Mouse (Mus musculus) natural killer cell, adult 2 months (primary cell): ENCODE measurements around the gene Klk4.

Experiments used
- DNase-seq, 2 experiments: peaks; one replicate each; pipeline ENCODE4 v3.0.0; 2022; ENCODE audit warnings: low spot score in 2 of 2

The Klk4 gene

DNA sequence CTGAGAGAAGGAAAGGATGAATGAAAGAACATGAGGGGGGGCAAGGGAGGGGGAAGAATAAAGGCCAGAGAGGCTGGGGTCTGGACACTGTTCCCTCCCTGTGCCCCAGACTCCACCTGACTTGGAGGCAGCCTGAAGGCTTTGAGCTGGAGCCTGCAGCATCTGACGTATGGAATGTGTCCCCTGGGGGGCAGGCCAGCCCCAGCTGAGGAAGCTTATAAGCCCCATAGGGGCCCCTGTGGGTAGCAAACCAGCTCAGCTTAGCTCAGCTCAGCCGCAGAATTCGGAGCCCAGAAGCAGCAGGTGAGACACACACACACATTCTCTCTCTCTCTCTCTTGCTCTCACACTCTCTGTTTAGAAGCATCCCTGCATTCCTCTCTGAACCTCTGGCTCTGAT lies at the start of gene Klk4:
Gene Klk4 (plus strand): TSS at position 249 of the 400 bp plus-strand sequence.
- DNase-seq, result no peak

DNA sequence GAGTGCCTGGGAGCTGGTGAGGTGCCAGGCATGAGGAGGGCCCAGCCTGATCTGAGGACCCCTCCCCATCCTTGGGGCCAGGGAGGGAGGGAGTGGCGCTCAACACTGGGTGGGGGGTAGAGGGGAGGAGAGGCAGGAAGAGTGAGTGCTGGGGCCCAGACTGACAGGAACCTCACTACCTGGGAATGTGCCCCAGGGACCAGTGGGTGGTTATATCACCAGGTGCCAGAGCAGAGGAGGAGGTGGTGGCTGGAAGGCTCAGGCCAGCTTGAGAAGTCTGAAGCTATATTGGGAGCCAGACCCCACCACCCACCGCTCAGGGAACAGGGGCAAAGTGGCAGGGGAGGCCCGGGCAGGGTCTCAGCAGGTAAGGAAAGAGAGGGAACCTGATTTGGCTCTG lies 39.3 kb upstream of the Klk4 start, which contains the start of gene Klk5:
Gene Klk5 (plus strand): TSS at position 271 of the 400 bp plus-strand sequence.
- DNase-seq, result no peak

DNA sequence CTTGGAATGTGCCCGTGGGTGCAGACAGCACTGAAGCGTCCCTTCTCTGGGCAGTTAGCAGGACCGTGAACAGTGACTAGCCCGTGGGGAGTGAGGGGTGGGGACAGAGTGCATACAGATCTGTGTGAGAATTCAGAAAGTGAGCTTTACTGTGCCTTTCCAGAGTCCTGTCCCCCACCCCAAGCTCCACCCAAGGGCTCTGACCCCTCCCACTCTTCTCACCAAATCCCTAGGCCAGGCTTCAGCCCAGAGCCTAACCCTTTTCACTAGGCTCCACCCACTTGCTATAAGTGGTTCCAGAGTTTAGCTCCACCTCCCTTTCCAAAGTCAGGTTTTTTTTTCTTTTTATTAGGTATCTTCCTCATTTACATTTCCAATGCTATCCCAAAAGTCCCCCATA lies 37.2 kb upstream of the Klk4 start:
- no peak for DNase-seq

DNA sequence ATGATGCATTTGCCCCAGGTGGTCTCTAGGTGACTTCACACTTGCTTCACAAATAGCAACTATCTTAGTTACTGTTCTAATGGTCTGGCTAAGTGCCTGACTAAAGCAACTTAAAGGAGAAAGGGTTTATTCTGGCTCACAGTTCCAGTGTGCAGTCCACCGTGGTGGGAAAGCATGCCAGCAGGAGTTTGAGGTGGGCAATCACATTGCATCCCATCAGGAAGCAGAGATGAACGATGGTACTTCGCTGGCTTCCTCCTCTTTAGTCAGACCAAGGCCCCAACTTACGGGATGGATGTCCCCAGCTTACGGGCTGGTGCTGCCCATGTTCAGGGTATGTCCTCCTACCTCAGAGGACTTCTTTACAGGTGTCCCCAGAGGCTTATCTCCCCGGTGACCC lies 29.3 kb upstream of the Klk4 start:
- no peak for DNase-seq

DNA sequence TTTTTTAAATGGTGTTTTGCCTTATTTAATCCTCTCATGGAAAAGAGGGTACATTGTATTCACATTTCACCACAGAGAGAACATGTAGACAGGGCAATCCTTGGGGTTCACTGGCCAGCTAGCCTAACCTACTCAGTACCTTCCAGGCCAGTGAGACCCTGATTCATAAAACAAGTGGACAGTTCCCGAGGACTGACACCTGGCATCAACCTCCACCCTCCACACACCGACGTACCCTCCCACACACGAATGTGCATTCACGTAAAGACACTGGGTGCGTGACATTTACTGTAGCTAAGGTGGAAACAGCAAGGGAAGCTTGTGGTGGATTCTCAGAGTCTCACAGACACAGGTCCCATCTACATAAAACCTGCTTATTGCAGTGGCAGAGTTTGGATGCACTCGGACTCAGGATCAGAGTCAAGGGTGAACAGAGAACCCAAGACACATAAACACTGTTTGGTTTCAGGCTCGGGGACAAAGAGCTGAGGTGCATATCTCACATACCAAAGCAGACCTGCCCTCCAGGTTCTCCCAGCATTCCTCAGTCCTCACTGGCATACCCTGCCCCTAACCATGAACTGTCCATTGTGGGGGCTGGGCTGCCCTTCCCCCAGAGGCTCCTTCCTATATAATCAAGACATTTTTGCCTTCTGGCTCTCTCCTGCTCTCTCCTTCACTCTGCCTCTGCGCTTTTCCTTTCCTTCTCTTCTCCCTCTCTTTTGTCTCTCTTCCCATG lies 26.1 kb upstream of the Klk4 start:
- no peak for DNase-seq

DNA sequence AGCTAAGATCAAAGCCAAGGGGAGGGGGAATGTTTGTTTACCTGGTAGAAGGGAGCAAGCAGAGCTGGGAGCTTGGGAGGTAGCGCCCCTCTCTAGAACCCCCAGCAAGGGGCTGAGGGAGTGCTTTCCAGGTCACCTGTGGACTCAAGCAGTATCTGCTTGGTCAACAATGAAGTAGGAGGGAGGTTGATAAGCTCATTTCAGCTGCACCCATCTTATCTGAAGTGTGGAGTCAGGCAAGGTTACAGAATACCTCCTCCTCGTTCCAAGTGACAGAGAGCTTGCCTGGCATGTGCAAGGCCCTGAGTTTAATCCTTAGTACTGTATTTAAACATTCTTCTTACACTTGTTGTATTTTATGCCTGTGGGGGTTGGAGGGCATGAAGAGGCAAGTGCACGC lies 25.3 kb upstream of the Klk4 start:
- DNase-seq, result no peak

DNA sequence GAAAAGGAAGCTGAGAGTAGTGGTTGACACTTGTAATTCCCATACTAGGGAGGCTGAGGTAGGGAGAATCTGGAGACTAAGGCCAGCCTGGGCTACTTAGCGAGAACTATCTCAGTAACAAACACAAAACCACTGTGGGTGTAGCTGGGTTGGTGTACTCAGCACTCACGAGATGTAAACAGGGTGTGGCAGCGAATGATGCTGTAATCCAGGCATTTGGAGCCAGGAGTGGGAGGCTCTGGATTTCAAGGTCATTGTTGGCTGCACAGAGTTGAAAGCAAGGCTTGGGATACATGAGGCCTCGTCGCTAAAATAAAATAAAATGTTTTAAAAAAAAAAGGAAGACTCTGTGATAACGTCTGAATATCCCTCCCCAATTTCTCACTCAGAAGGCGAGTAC lies 24.7 kb upstream of the Klk4 start:
- DNase-seq, result no peak

DNA sequence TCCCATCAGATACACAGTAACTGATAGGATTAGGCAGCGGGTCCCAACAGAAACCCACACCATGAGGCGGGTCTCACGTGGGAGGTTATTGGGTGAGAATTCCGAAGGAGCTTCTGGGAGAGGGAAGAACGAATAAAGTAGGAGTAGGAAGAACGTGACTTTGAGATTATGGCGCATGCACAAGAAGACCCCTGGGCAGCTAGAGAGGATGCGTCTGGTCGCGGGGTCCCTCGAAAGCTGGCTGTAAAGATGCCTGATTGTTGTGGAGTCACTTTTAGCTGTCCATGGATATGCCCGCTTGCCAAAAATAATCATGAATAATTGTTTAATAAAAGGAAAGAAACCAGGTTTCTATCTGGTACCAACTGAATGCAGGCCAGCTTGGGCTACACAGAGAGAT lies 23.5 kb upstream of the Klk4 start:
- no peak for DNase-seq

DNA sequence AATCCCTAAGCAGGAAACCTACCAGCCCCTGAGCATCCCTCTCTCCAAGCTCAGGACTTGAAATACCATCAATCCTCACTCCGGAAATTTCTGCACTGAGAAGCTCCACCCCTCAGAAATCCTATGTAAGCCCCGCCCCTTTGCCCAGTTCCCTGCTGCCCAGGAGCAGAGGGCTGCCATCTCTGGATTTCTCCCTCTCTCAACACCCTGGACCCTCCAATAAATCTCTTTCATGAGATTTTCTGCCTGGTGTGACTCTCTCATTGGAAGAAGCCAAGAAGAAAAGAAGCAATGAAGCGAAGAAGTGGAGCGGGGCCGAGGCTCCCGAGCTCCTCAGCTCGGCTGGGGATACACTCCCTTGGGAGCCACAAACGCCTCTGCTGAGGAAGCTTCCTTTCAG lies 20.5 kb upstream of the Klk4 start:
- no peak for DNase-seq

DNA sequence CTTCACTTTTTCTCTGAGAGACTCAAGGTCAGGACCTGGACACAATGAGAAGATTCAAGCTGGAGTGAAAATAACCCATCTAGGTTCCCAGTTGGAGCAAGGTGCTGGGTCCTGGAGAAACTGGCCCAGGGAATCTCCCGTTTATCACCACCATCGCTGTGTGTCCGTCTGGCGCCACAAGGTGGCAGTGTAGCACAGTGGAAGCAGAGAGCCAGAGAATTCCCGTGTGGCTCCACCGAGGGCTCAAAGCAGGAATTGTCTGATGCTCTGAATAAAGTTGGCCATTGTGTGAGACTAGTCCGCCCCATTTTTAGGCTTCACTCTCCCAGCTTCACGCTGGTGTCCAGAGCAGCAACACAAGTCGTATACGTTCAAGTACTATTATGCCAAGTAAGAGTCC lies 7.7 kb upstream of the Klk4 start:
- no peak for DNase-seq

DNA sequence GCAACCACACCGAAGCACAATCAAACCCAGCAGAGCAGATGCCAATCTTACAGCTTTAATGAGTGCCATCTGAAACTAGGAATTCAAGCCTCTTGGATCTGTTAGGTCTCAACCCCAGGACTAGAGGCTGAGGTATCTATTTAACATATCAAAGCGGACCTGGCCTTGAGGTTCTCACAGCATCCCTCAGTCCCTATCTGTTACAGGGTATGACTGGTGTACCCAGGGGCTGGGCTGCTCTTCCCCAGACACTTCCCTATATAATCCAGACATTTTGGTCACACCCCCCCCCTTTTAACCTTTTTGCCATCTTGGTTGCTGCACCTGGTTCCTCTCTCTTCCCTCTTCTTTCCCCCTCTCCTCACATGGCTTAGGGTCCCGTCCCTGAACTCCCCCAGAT lies 7.3 kb upstream of the Klk4 start:
- DNase-seq, result no peak

DNA sequence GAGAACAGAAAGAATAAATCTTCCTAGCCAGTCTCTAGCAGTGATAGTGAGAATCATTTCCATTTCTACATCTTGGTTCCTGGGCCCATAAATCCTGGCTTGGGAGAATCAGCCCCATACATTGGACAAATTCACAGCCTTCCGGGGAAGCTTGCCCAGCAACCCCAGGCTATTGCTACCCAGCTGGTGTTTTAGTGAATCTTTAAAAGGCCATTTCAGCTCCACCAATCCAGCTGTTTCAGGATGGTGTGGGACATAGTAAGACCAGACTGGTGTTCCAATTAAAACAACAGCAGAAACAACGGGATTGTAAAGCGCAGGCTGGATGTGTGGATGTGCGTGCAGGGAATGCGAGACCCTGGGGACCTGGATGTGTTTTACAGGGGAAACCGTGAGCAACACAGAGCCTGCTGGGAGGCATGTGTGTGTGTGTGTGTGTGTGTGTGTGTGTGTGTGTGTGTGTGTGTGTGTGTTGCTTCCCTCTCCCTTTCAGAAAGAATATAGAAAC lies 6.0 kb upstream of the Klk4 start:
- DNase-seq, result no peak

DNA sequence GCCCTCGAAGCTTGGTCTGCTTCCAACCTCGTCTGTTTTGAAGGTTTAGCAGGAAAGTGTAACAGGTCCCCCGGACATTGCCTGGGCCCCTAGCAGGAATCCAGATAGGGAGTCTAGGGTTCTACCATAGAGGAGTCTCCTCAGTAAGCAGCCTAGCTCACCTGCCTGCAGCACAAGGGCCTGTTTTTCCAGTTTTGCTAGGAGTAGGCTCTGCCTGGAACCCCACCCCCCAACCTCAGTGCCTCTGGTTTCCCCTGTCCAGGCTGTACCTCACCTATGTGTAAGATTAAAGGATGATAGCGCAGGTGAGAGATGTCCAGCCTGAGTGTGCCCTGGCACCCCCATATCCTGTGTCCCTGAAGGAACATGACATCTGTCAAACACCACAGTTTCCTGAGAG lies 4.5 kb upstream of the Klk4 start:
- DNase-seq, result no peak

DNA sequence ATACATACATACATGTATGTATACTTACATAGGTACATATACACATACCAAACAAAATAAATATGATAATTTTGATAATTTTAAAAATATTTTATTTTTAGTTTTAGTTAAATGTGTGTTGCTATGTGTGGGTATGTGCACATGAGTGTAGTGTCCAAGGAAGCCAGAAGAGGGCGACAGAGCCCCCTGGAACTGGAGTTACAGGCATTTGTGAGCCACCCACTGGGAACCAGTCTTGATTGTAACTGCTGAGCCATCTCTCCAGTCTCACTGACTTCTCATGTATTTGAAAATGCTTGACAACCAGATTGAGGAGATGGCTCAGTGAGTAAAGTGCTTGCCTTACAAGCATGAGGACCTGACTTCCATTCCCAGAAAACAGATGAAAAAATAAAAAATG lies 2.7 kb upstream of the Klk4 start:
- no peak for DNase-seq

DNA sequence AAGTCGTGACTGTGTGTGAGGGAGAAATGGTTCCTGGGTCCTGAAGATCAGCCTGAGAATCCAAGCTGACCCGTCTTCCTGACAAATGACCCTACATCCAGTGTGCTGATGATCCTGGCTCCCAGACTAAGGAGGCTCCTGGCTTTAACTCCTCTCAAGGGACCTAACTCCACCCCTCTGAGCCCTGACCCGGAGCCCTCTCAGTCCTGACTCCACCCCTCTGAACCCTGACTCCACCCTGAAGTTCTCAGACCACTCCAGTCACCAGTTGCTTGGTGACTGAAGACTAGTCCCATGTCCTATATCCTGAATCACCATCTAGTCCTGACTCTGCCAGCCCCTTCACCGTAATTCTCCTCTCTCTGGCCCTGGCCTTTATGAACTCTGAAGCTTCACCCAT lies 1.4 kb downstream of the Klk4 start:
- DNase-seq, result no peak

DNA sequence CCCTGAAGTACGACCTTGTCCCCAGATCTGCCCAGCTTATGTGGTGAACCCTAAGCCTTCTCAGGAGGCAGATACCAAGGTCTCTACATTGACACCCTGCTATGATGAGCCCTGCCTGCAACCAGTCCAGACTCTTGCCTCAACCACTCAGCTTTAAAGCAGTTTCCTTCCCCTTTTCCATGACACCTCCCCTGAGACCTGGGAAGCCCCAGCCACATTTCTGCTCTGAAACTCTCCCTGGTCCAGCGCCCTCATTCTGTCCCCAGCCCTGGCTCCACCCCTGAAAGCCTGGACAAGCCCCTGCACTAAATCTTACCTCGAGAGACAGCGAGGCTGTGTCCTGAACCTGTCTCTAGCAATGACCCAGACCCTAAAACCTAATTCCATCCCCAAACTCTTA lies 1.9 kb downstream of the Klk4 start:
- no peak for DNase-seq

DNA sequence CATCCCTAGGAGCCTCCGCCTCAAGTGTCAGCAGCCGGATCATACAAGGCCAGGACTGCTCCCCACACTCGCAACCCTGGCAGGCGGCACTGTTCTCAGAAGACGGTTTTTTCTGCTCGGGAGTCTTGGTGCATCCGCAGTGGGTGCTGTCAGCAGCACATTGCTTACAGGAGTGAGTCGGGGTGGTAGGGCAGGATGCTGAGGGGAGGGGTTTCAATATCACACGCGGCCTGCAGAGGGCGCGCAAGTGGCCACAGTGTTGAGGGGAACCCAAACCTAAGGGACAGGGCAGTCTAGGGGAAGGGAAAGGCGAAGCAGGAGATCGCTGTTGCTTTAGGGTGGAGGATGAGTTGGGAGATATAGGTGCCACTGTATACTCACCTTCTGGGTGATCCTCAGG lies 2.6 kb downstream of the Klk4 start:
- peak in 1 of 2 experiments; percentile 10 for DNase-seq

DNA sequence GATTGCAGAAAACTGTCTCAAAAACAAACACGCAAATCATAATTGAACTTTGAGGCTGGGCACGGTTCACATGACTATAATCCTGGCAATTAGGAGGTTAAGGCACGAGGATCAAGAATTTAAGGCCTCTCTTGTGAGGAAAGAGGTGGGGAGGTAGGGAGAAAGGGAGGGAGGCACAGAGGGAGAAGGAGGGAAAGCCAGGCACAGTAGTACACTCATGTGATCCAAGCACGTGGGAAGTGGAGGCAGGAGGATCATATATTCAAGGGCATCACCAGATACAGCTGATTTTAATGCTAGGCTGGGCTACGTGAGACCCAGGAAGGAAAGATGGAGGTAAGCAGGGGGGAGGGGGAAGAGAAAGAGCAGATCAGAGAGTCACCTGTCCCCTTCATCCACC lies 10.4 kb downstream of the Klk4 start:
- no peak for DNase-seq

DNA sequence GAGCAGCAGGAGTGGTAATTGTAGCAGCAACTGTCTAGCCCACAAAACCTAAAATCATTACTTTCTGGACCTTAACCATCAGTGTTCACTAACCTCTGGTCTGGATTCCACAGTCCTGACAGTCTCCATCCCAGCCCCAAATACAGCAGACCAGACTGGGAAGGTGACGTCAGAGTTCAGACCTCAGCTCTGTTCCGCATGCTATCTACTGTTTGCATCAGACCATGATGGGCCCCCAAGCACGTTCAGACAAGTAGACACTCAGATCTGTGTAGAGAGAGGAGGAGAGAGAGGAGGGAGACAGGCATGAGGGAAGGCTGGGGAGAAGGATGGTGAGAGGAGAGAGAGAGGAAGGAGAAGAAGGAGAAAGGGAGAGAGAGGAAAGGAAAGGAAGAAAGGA lies 10.8 kb downstream of the Klk4 start:
- no peak for DNase-seq

DNA sequence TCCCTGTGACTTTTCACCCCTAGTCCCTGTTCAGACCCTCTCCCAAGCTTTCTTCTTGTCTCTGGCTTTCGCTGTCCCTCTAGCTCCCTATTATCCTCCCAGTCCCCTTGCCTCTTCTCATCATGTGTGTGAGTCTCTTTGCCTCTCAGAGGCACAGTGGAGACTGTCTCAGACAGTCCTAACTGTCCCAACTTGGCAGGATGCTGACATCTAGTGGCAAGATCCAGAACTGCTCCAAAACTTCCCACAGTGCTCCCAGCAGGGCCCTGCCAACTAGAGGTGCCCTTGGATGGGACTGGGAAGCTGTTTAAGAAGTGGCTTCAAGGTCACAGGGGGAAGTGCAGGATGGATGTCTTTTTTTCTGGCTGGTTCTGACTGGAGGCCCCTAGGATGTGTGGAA lies 13.9 kb downstream of the Klk4 start:
- peak; percentile 36 to 52 for DNase-seq

DNA sequence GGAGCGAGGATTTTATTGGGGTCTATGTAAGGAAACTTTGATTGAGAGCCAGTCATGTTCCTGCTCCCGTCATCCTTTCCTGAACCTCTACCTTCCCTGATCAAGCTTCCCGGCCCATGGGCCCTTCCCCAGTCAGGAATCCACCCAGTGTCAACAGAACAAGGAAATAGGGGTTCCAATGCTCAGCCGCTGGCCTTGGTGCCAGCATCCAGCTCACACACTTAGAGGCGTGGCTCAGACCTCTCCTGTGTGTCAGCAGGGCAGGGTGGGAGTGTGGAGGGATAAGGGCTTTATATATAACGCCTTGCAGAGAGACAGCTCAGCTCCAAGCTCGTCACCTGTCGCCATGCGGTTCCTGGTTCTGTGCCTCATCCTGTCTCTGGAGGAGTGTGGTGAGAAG lies 33.9 kb downstream of the Klk4 start:
- no peak for DNase-seq

DNA sequence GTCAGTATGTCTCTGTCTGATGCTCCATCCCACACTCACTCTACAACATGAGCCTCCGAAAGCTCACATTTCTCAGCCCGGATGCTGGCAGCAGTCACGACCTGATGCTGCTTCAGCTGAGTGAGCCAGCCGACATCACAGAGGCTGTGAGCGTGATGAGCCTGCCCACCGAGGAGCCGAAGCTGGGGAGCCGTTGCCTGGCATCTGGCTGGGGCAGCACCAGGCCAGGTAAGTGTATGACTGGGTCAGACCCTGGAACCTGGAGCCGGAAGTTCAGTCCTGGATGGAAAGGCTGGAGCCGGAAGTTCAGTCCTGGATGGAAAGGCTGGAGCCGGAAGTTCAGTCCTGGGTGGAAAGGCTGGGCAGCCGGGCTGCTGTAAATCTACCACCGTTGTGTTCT lies 37.5 kb downstream of the Klk4 start:
- no peak for DNase-seq

DNA sequence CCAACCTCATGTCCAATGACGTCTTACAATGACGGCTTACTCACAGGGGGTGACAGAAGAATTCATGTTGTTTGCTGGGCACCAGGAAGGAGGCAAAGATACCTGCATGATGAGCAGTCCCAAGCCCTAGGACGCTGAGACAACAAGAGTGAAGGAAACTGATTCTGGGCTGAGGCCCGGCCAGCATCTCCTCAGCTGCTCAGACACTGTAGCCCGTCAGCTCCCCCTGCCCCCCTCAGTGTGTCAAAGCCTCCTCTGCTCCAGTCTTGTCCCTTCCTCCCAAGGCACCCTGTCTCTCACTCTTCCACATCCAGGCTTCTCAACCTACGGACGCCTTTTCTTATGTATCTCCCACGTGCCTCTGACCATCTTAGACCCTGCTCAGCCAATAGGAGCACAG lies 37.9 kb downstream of the Klk4 start:
- DNase-seq, result no peak
